Mouse (Mus musculus): ENCODE data around the gene Gapdhs. TPM values are rescaled to one million over a fixed set of nuclear protein-coding genes. Genes with fewer than 3 reads are reported as not detected.

Gapdhs gene
- polyA plus RNA-seq, 1 experiment = not detected

DNA sequence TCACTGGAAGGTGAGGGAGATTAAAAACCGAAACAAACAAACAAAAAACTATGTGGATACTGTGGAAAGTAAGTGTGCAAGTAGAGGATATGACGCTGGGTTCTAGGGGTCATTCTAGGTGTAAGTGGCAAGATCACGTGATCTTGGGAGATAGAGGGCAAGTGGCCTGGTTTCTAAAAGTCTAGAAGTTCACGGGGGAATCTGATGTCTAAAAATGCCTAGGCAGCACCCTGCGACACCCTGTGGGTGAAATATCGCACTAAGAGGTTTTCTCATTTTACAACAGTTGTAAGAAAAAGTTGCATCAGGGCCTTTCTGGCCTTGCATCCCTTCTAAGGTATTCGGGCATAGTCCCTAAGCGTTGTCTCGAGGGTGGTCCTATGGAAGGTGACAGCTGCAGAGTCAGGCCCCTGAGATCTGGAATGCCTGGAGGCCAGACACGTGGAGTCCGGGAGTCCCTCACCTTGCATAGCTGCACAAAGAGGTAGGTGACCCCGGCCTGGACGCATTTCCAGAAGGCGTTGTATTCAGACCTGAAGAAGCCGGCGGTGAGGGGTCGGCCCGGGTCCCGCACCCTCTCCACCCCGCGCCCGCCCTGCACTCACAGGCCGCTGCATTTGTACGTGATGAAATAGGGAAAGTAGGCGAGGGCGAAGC lies 14.6 kb downstream of the Gapdhs start:
- Histone ChIP-seq H3K9me3 (ENCODE audit: control insufficient read depth, low read length) (no peaks in the 10 kb centered on the region), H3K4me3 (replicated peaks) (peak overlapping the region; percentile 77), H3K4me1 (ENCODE audit: control insufficient read depth) (peaks cover 26% of the 10 kb centered on the region), H3K36me3 (ENCODE audit: control insufficient read depth) (peaks cover 45% of the 10 kb centered on the region), H3K27me3 (ENCODE audit: control insufficient read depth) (no peaks in the 10 kb centered on the region)
- TF ChIP-seq TAL1 (IDR thresholded peaks at IDR 0.05; ENCODE audit: low read length) = no peak
- no peak for TF ChIP-seq GATA1 (IDR thresholded peaks at IDR 0.05; ENCODE audit: low read length)

DNA sequence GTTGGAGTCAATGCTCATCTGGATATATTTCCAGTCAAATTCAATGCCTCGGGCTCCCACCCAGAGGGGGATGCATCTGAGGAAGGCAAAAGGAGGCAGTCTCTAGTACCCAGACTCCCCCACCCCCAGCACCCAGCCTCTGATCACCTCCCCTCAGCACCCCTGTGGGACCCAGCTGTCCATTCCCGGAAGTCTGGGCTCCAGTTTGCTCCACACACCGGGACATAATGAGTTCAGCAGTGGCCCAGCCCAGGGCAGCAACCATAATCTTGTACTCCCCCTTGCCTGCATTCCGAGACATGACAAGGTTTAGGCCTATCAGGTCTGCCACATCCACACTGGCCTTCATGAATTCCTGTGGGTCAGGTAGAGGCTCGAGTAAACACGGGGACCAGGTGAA lies 15.3 kb downstream of the Gapdhs start:
- peaks cover 39% of the 10 kb centered on the region for H3K36me3 ChIP-seq (ENCODE audit: control insufficient read depth)
- peaks cover 26% of the 10 kb centered on the region for H3K4me1 ChIP-seq (ENCODE audit: control insufficient read depth)

DNA sequence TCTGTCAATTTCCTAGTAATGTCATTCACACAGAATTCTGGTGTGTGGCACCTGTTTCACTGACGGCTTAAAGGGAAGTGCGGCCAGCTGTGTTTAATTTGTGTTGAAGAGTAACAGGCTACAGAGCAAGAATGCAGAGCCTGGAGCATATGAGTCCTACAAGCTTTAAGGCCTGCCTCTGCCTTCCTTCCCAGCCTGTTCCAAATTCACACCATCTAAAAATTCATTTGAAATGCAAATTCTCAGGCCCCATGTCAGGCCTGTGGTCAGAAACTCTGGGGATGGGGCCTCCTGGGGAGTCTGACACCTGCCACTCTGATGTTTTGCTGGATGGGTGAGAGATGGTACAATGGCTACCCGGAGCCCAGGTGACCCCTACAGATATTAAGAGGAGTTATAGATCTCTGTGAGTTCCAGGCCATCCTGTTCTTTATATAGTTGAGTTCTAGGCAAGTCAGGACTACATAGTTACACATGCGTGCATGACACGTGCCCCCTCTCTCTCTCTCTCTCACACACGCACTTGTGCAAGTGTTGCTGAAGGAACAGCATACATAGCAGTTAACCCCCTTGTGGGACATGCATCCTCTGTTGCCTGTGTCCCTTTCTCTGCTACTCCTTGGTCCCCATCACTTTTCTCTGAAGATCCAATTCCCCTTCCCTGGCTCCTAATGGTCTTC lies 20.1 kb downstream of the Gapdhs start:
- peaks cover 16% of the 10 kb centered on the region for H3K36me3 ChIP-seq (ENCODE audit: control insufficient read depth)
- no peak overlapping the region for H3K4me3 ChIP-seq (replicated peaks)
- TF ChIP-seq GATA1 (IDR thresholded peaks at IDR 0.05; ENCODE audit: low read length) (no peak), TAL1 (IDR thresholded peaks at IDR 0.05; ENCODE audit: low read length) (no peak)
- no peaks in the 10 kb centered on the region for H3K9me3 ChIP-seq (ENCODE audit: control insufficient read depth, low read length)
- peaks cover 8% of the 10 kb centered on the region for H3K4me1 ChIP-seq (ENCODE audit: control insufficient read depth)
- H3K27me3 ChIP-seq (ENCODE audit: control insufficient read depth) = no peaks in the 10 kb centered on the region

More for the DNA sequence above, 15.3 kb downstream of the Gapdhs start:
- Histone ChIP-seq H3K4me3 (replicated peaks) (peak overlapping the region; percentile 77), H3K9me3 (ENCODE audit: control insufficient read depth, low read length) (no peaks in the 10 kb centered on the region), H3K27me3 (ENCODE audit: control insufficient read depth) (no peaks in the 10 kb centered on the region)
- TF ChIP-seq GATA1 (IDR thresholded peaks at IDR 0.05; ENCODE audit: low read length) = no peak
- no peak for TF ChIP-seq TAL1 (IDR thresholded peaks at IDR 0.05; ENCODE audit: low read length)

DNA sequence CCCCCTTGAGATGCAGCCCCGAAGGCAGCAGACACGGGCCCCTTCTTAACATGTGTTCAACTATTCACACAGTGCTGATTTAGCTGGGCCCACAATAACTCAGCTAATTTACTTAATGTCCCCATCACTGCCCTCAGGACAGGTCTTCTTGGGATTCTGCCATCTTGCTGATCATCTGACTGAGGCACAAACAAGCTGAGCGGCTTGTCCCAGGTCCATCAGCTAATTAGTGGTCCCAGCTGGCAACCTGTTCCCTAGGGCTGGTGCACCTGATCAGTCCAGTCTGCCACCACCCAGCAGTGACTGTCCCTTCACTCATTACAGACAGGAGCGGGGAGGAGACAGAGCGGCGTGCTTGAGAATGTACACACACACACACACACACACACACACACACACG lies 22.2 kb downstream of the Gapdhs start:
- H3K27me3 ChIP-seq (ENCODE audit: control insufficient read depth) = peaks cover 14% of the 10 kb centered on the region
- no peaks in the 10 kb centered on the region for H3K9me3 ChIP-seq (ENCODE audit: control insufficient read depth, low read length)
- H3K36me3 ChIP-seq (ENCODE audit: control insufficient read depth) = no peaks in the 10 kb centered on the region; the same call in 1 of the 2 replicates
- H3K4me3 ChIP-seq (replicated peaks) = no peak overlapping the region
- TF ChIP-seq GATA1 (IDR thresholded peaks at IDR 0.05; ENCODE audit: low read length) (no peak), TAL1 (IDR thresholded peaks at IDR 0.05; ENCODE audit: low read length) (no peak)
- peaks cover 20% of the 10 kb centered on the region for H3K4me1 ChIP-seq (ENCODE audit: control insufficient read depth)

DNA sequence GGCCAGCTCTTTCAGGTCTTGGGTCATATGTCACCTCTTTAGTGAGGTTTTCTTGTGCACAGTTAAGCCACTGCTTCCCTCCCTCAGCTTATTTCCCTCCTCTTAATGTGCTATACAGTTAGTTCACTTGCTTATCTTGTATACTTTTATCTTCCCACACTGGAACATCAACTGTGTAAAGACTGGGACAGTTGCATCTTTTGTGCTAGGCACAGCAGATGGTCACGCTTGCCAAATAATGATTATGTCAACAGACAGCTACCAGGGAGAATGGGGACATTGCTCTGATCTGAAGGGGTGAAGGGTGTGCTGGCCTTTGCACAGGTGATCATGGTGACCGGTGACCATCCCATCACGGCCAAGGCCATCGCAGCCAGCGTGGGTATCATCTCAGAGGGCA lies 23.8 kb downstream of the Gapdhs start:
- H3K9me3 ChIP-seq (ENCODE audit: control insufficient read depth, low read length) = no peaks in the 10 kb centered on the region
- TF ChIP-seq TAL1 (IDR thresholded peaks at IDR 0.05; ENCODE audit: low read length) = no peak
- TF ChIP-seq GATA1 (IDR thresholded peaks at IDR 0.05; ENCODE audit: low read length) = no peak
- H3K27me3 ChIP-seq (ENCODE audit: control insufficient read depth) = peaks cover 30% of the 10 kb centered on the region
- no peak overlapping the region for H3K4me3 ChIP-seq (replicated peaks)
- peaks cover 20% of the 10 kb centered on the region for H3K4me1 ChIP-seq (ENCODE audit: control insufficient read depth)
- no peaks in the 10 kb centered on the region for H3K36me3 ChIP-seq (ENCODE audit: control insufficient read depth)

DNA sequence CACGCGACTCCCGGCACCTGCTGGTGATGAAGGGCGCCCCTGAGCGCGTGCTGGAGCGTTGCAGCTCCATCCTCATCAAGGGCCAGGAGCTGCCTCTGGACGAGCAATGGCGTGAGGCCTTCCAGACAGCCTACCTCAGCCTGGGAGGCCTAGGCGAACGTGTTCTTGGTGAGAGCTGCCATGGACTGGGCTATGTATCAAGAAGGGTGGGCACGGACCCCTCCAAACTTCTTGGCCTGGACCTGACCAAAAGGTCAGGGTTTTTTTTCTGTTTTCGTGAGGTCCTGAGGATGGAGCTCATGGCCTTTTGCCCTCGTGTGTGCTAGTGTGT lies 25.8 kb downstream of the Gapdhs start:
- peaks cover 20% of the 10 kb centered on the region for H3K4me1 ChIP-seq (ENCODE audit: control insufficient read depth)
- peaks cover 35% of the 10 kb centered on the region for H3K27me3 ChIP-seq (ENCODE audit: control insufficient read depth)
- H3K36me3 ChIP-seq (ENCODE audit: control insufficient read depth) = no peaks in the 10 kb centered on the region
- TF ChIP-seq GATA1 (IDR thresholded peaks at IDR 0.05; ENCODE audit: low read length) (no peak), TAL1 (IDR thresholded peaks at IDR 0.05; ENCODE audit: low read length) (no peak)
- H3K9me3 ChIP-seq (ENCODE audit: control insufficient read depth, low read length) = no peaks in the 10 kb centered on the region
- peak overlapping the region; percentile 58 for H3K4me3 ChIP-seq (replicated peaks)

DNA sequence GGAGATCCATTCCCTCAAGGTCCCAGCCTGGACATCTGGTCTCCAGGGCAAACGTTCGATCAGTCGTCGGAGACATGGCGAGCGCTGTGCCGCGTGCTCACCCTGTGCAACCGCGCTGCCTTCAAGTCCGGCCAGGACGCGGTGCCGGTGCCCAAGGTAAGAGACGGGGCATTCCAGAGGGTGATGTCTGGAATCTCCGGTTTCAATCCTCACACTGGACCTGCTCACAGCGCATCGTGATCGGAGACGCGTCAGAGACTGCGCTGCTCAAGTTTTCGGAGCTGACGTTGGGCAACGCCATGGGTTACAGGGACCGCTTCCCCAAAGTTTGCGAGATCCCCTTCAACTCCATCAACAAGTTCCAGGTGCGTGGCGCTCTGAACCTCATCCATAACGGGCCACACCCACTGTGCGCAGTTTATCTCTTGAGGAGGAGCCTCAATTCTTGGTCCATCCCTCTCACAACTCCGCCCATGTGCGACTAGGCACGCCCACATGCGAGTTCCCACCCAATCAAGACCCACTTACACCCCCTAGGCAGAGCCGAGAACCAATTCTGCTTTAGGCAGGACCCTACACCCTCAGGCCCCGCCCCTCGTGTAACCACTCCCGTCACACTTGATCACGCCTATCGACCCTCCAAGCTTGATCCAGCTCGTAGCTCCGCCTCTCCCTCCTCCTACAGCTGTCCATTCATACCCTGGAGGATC lies 26.3 kb downstream of the Gapdhs start:
- no peaks in the 10 kb centered on the region for H3K9me3 ChIP-seq (ENCODE audit: control insufficient read depth, low read length)
- peak overlapping the region; percentile 58 for H3K4me3 ChIP-seq (replicated peaks)
- peaks cover 35% of the 10 kb centered on the region for H3K27me3 ChIP-seq (ENCODE audit: control insufficient read depth)
- peaks cover 22% of the 10 kb centered on the region for H3K4me1 ChIP-seq (ENCODE audit: control insufficient read depth)
- no peaks in the 10 kb centered on the region for H3K36me3 ChIP-seq (ENCODE audit: control insufficient read depth)
- TF ChIP-seq GATA1 (IDR thresholded peaks at IDR 0.05; ENCODE audit: low read length) = no peak
- no peak for TF ChIP-seq TAL1 (IDR thresholded peaks at IDR 0.05; ENCODE audit: low read length)

DNA sequence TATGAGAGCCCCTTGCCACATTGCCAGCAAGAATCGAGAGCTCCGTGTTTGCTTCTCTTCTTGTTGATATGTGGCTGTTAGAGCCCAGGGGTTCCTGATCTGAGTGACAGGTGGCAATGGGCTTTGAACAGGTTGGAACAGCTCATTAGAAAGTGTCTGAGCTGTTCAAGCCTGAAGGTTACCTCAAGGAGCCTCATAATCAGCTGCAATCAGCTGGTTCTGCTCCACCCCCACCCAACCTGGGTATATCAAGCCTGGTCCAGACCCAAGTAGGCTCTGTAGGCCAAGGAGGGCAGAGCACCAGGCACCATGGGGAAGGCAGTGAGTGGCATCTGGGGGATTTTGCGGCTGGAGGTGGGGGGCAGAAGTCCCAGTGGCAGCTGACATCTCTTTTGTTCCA lies 31.5 kb downstream of the Gapdhs start, which contains the start of gene Atp4a:
Gene Atp4a, plus strand, starts transcription at position 268 of the 400 bp plus-strand sequence.
- Histone ChIP-seq H3K4me1 (ENCODE audit: control insufficient read depth) (peaks cover 21% of the 10 kb centered on the region), H3K27me3 (ENCODE audit: control insufficient read depth) (peaks cover 27% of the 10 kb centered on the region), H3K4me3 (replicated peaks) (no peak within 1 kb of the TSS), H3K9me3 (ENCODE audit: control insufficient read depth, low read length) (no peaks in the 10 kb centered on the region), H3K36me3 (ENCODE audit: control insufficient read depth) (no peaks in the 10 kb centered on the region)
- no peak for TF ChIP-seq TAL1 (IDR thresholded peaks at IDR 0.05; ENCODE audit: low read length)
- TF ChIP-seq GATA1 (IDR thresholded peaks at IDR 0.05; ENCODE audit: low read length) = no peak

DNA sequence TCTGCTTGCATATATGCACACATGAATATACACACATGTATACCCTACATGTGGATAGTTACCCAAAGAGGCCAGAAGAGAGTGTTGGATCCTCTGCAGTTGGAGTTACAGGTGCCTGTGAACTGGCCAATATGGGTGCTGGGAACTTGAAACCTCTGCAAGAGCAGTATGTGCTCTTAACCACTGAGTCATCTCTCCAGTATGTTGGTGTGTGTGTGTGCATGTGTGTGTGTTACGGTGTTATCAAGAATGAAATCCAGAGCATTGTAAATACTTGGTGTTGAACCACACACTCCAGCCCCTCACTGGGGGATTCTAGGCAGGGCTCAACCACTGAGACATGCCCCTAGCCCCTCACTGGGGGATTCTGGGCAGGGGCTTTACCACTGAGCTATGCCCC lies 36.0 kb downstream of the Gapdhs start:
- TF ChIP-seq TAL1 (IDR thresholded peaks at IDR 0.05; ENCODE audit: low read length) (no peak), GATA1 (IDR thresholded peaks at IDR 0.05; ENCODE audit: low read length) (no peak)
- Histone ChIP-seq H3K9me3 (ENCODE audit: control insufficient read depth, low read length) (no peaks in the 10 kb centered on the region), H3K27me3 (ENCODE audit: control insufficient read depth) (no peaks in the 10 kb centered on the region)

More for the DNA sequence above, 36.0 kb downstream of the Gapdhs start:
- peaks cover 29% of the 10 kb centered on the region for H3K4me1 ChIP-seq (ENCODE audit: control insufficient read depth)
- no peaks in the 10 kb centered on the region for H3K36me3 ChIP-seq (ENCODE audit: control insufficient read depth)
- no peak overlapping the region for H3K4me3 ChIP-seq (replicated peaks)

Data from erythroblast, embryonic 14.5 days (primary cell).